Mouse (Mus musculus): ENCODE data around the gene Phxr2. TPM values are rescaled to one million over a fixed set of nuclear protein-coding genes. Genes with fewer than 3 reads are reported as not detected.

The Phxr2 gene
- polyA plus RNA-seq (2017; shearing (Covaris generic)), result 0.32 TPM

DNA sequence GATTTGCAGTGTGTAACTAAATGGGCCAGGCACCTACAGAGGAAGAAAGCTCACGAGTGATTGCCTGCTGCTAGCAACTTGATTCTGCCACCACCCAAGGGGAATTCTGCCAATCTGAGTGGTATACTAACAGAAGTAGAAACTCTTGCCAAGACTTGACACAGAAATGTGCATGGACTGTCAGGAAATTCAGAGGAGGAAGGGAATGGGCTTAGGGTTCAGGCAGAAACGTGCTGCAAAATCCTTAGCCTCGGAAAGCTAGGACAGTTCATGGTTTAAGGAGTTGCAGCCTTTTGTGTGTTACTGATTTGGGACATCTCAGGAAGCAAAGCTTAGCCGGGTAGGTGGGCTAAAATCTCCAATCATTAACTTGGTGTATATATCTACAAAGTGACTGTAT lies at the start of gene Phxr2:
TSS of gene Phxr2 (minus strand) at position 101 of the 400 bp plus-strand sequence.

DNA sequence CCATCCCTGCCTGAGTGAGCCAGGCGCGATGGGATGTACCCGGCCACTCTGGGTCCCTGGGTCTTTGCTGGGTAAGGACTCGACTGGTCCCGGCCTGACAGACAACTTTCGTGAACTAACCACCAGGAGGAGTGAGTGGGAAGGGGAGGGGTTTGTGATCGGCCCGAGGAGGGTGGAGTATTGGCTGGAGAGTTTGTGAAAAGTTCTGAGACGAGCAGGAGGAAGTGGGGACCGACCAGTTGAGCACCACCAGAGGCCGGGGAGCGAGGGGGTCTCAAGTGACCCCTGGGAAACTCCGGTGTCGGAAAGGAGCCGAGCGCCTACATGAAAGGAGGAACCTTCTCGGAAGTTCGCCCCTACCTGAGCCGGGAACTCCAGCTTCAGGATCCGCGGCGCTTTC lies 18.2 kb downstream of the Phxr2 start, which contains the start of gene Galnt4:
TSS of gene Galnt4 (plus strand) at position 196 of the 400 bp plus-strand sequence.

DNA sequence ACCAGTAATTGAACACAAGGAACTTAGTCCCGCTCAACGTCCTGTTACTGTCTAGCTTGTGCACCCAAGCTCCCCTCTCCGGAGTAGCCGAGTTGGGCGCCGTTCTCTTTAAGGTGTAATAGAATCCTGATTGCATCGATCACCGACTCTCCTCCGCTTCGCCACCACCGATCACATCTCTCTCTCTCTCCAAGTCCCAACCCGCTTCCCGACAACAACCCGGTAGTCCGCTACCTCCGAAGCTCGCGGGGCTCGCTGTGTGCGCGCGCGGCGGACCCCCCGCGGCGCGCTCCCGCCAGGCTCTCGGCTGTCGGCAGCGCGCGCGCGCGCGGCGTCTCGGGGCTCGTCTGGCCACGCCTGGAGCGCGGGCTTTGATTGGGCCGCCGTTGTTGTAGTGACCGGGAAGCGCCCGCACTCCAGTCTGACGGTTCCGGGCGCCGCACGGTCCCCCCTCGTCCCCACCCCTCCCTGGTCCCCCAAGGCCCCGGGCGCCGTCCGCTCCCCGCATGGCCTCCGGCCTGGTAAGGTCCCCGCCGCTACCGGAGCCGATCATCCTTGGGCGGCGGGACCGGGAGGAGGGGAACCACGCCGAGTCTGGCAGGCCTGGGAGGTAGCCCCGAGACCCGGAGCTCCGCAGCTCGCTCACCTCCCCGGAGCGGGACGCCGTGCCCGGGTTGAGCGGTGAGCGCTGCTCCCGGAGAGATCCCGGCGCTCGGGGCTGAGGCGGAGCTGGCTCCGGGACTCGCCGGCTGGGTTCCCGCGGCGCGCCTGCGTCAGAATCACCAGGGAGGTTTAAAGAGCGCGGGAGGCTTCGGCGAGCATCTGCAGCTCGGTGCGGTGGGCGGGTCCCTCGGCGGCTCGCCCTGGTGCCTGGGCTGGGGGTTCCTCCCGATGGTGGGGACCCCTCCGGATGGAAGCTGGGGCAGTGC lies 19.2 kb downstream of the Phxr2 start, which contains the start of gene Poc1b:
TSS of gene Poc1b (plus strand) at position 334 of the 929 bp plus-strand sequence.

Other genes with a start within 250 kb of the Phxr2 start
- gene Atp2b1, start 211.9 kb downstream of the Phxr2 start, polyA plus RNA-seq (2017; shearing (Covaris generic)), result 163 TPM
- 21.7 TPM for gene Poc1b, start 19.3 kb downstream of the Phxr2 start, polyA plus RNA-seq (2017; shearing (Covaris generic))
- 7.2 TPM for gene Galnt4, start 18.2 kb downstream of the Phxr2 start, polyA plus RNA-seq (2017; shearing (Covaris generic))
- 47.4 TPM for gene Dusp6, start 136.9 kb upstream of the Phxr2 start, polyA plus RNA-seq (2017; shearing (Covaris generic))